16 mouse cellular contexts compared by ENCODE assay signal in the genomic region with DNA sequence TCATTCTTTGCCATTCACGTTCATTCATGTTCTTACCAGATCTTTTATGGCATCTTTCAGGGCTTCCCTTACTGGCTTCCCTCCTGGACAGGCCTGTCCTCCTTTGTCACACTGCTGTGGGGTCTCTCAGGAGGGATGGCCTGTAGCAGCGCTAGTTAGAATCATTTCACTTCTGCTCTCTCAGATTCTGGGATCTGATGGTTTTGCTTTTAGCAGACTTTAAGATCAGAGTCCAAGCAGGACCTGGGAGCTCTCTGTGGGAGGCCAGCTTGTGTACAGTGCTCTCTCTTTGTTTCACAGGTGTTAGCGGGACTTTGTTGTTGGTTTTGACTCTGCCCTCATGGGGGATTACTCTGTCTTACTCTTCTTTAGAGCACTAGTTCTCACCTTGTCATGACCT. TPM values are rescaled to one million over a fixed set of nuclear protein-coding genes. Genes with fewer than 3 reads are reported as not detected.
"Had no signal": no experiment of that assay in that cellular context is flagged by ENCODE, and none has a peak within 500 bp of the region (broad histone marks: within the 10 kb centered on the region; RNA-seq: fewer than 3 reads in every experiment).

No protein-coding gene starts in this region.

- H3K36me3 ChIP-seq: kidney, embryonic 15.5 days; limb, embryonic 12.5 days; liver, embryonic 13.5 days; lung, embryonic 15.5 days; midbrain, embryonic 12.5 days had no signal

- H3K27ac ChIP-seq: kidney, embryonic 15.5 days; limb, embryonic 12.5 days; liver, embryonic 13.5 days; lung, embryonic 15.5 days; macrophage; midbrain, embryonic 12.5 days; stomach, postnatal 0 days had no signal

- H3K4me2 ChIP-seq: kidney, embryonic 15.5 days; limb, embryonic 12.5 days; liver, embryonic 13.5 days; lung, embryonic 15.5 days; midbrain, embryonic 12.5 days had no signal

- DNase-seq: kidney, adult 2 months; kidney, postnatal 25 days; liver; liver, embryonic 13.5 days; liver, postnatal 0 days; lung, postnatal 14 days; thymus, postnatal 4 days had no signal

- H3K9me3 ChIP-seq: kidney, embryonic 15.5 days; limb, embryonic 12.5 days; liver, embryonic 13.5 days; lung, embryonic 15.5 days; midbrain, embryonic 12.5 days had no signal

- ATAC-seq: liver, postnatal 0 days had no signal

- H3K4me3 ChIP-seq: kidney, embryonic 15.5 days; left cerebral cortex, adult 2 months; limb, embryonic 12.5 days; liver, embryonic 13.5 days; lung, embryonic 15.5 days; midbrain, embryonic 12.5 days had no signal

- H3K9ac ChIP-seq: kidney, embryonic 15.5 days; limb, embryonic 12.5 days; liver, embryonic 13.5 days; liver, postnatal 0 days; lung, embryonic 15.5 days; midbrain, embryonic 12.5 days had no signal

- H3K27me3 ChIP-seq: kidney, embryonic 15.5 days; limb, embryonic 12.5 days; liver, embryonic 13.5 days; lung, embryonic 15.5 days; megakaryocyte, embryonic 14.5 days; midbrain, embryonic 12.5 days had no signal

- H3K4me1 ChIP-seq: liver, embryonic 13.5 days; megakaryocyte, embryonic 14.5 days had no signal

RNA-seq across cellular contexts. Expression of a gene that starts 23.0 kb away (rescaled TPM):
- total RNA-seq: neutrophil, adult 5-6 weeks had no signal
- polyA plus RNA-seq: liver, postnatal 0 days; macrophage had no signal
